Mouse (Mus musculus) bone marrow macrophage, adult 2 months (primary cell): ENCODE data around the gene Gm20388.

ENCODE experiments used
- CTCF ChIP-seq: IDR thresholded peaks from 2 replicates; pipeline ENCODE4 v1.5.1; 2012; ENCODE audit warnings: low read depth, mild to moderate bottlenecking, low read length, moderate library complexity
- POLR2A ChIP-seq: IDR thresholded peaks from 2 replicates; pipeline ENCODE4 v1.6.1; 2012; ENCODE audit warnings: mild to moderate bottlenecking, low read depth, low read length, borderline replicate concordance

DNA sequence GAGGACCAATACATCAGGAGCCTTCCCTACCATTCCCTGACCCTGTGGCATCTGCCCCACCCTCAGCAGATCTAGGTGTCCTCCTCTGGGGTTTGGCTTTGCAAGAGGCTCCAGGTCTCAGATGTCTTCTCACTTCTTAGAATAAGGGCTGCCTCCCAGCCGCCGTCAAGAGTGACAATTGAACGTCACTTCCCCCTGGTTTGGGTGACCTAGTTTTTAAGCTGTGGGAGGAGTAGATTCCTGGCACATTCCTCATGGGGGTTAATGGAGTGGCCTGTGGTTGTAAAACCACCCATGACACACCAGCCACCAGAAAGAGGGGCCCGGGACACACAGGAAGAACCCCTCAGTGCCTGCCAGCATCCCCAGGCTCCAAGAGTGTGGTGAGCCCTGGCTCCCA, 140.4 kb downstream of the Gm20388 start:
- TF ChIP-seq POLR2A (no peak), CTCF (no peak)
